In the genomic region with DNA sequence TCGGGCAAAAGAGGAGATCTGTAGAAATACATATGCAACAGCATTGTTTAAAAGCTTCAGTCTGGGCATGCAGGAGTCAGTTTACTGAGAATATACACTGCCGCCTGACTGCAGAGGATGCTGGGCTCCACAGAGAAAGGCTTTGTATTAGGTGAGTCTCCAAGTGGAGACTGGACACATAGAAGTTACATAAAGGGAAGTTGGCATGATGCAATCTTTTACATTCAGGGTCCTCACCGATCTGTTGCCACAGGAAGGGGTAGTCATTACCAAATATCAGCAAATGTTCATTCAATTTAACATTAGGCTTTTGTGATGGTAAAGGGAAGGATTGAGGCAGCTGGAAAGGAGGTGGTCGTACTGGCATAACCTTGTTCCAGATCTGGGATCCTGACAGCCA, we compare ENCODE assay signal across 20 mouse cellular contexts.
"Had no signal": no experiment of that assay in that cellular context is flagged by ENCODE, and none has a peak within 500 bp of the region (broad histone marks: within the 10 kb centered on the region; RNA-seq: fewer than 3 reads in every experiment).

No protein-coding gene starts in this region.

- H3K4me3 ChIP-seq: liver, embryonic 15.5 days; lung, embryonic 15.5 days; megakaryocyte, embryonic 14.5 days; midbrain, embryonic 13.5 days; midbrain, embryonic 15.5 days; neural tube, embryonic 12.5 days; stomach, embryonic 15.5 days had no signal

- ATAC-seq: liver, postnatal 0 days; lung, postnatal 0 days; midbrain, embryonic 13.5 days; midbrain, embryonic 15.5 days had no signal

- H3K27ac ChIP-seq: liver, embryonic 15.5 days; lung, embryonic 15.5 days; macrophage; midbrain, embryonic 13.5 days; midbrain, embryonic 15.5 days; neural tube, embryonic 12.5 days; stomach, embryonic 15.5 days; stomach, postnatal 0 days had no signal

- H3K36me3 ChIP-seq: liver, embryonic 15.5 days; lung, embryonic 15.5 days; midbrain, embryonic 13.5 days; midbrain, embryonic 15.5 days; neural tube, embryonic 12.5 days; stomach, embryonic 15.5 days had no signal

- H3K9me3 ChIP-seq: liver, embryonic 15.5 days; lung, embryonic 15.5 days; midbrain, embryonic 15.5 days; neural tube, embryonic 12.5 days; stomach, embryonic 15.5 days had no signal

- H3K27me3 ChIP-seq: liver, embryonic 15.5 days; lung, embryonic 15.5 days; midbrain, embryonic 13.5 days; midbrain, embryonic 15.5 days; neural tube, embryonic 12.5 days; stomach, embryonic 15.5 days had no signal

- H3K4me1 ChIP-seq: megakaryocyte, embryonic 14.5 days; midbrain, embryonic 13.5 days; midbrain, embryonic 15.5 days; neural tube, embryonic 12.5 days; stomach, embryonic 15.5 days had no signal

- DNase-seq: liver, postnatal 0 days; lung, adult 2 months; lung, postnatal 14 days; lung, postnatal 36 days; right cerebral cortex, postnatal 25 days; right cerebral cortex, postnatal 4 days; spleen, adult 18-20 months; thymus, adult 2 months; thymus, postnatal 25 days; thymus, postnatal 4 days had no signal
